Mouse (Mus musculus) frontal cortex, postnatal 10 days (tissue): ENCODE data around the gene Rgma.

Source experiments
- DNase-seq, 2 experiments: peaks; one replicate each; pipeline ENCODE4 v3.0.0; 2022; ENCODE audit warnings: low spot score in 2 of 2, mixed read lengths in 1 of 2

Gene Rgma

DNA sequence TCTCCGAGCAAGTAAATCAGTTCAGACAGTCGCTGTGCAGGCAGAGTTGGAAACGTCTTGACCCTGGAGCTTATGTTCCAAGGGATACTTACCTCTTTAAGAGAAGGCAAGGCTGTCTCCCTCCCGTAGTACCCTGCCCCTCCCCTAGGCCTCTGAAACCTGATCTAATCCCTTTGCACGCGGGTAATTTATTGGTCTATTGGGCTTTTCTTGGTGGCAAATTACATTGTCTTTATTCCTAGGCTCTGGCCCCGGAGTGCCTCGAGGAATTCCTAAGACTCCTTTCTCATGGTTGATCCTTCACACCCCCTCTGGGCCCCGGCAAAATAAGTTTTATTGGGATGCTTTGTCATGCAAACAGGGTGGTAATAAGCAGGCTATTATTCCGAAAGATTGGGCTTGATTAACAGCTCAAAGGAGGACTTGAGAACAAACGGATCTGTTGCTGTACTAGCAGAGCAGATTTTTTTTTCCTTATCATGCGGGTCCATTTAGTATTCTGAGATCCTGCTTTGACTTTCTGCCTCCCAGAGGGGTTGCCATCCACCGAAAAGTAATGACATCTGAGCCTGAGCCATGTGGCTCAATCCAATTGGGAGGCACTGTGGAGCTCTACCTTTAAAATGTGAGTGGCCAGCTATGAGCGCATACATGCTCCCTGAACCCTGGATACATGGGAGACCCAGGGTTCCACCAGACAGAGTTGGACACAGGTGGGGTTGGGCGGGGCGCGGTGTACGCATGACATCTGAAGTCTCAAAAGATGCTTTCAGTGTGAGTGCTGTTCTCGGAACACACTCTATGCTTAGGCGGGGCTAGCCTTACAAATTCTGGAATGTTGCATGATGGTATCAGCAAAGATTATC, 25.0 kb downstream of the Rgma start:
- DNase-seq = no peak

DNA sequence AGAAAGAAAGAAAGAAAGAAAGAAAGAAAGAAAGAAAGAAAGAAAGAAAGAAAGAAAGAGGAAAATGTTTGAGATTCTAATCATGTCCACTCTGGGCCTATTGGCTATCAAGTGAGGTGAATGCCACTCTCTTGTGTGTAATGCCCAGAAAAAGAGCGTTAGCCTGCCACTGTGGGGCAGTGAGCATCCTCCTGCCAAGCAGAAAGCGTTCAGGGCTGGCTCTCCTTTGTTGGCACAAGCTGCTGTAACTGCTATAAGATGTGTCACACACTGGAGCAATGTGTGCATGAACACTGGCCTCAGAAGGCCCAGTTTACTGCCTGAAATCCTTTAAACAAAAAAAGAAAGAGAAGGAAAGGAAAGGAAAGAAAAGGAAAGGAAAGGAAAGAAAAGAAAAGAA, 26.8 kb downstream of the Rgma start:
- no peak for DNase-seq

DNA sequence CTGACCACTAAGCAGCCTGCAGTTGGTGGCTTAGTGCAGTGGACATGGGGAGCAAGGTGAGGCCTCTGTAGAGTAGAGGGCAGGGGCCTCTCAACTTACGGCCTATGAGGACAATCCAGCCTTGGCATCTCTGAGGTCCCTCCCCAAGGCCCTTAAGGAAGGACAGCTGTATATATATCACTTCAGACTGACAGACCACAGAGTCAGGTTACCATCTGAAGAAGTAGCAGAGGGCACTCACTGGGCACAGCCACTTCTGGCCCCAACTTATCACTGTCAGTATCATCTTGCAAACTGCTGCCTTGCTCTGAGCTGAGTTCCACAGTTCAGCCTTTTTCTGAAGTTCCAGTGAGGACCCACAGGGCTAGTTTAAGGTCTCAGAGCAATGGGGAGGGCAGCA, 27.4 kb downstream of the Rgma start:
- no peak for DNase-seq

DNA sequence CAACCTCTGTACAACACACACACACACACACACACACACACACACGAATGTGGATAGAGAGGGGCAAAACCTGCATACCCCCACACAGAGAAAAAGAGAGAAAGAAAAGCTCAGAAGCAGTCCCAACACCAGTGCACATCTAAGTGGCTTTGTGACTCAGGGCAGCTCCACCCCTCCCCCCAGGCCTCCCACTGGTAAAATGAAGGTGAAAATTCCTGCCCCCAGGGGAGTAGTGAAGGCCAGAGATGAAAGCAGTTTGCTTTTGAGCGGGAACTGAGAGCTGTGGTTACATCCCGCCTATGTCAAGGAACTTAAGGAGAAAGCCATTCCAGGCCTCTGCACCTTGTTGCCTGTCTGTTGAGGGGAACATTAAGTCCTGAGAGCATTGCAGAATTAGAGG, 28.2 kb downstream of the Rgma start:
- DNase-seq = no peak

DNA sequence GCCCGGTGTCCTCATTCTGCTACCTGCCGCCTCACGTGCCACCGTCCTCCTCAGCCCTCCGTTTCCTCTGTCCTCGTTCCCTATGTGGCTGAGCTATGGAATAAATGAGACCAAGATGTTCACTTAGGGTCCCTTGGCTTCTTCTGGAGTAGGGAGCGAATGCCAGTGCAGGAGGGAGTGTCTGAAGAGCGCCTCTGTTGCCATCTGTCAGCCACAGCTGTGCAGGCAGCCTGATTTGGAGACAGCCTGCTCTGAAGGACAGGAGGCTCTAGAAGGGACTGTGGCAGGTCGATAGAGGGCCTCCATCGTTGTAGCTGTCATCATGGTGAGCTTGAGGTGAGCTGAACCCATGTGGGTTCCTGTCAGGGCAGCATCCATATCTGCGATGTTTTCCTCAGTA, 30.2 kb downstream of the Rgma start:
- DNase-seq = no peak

DNA sequence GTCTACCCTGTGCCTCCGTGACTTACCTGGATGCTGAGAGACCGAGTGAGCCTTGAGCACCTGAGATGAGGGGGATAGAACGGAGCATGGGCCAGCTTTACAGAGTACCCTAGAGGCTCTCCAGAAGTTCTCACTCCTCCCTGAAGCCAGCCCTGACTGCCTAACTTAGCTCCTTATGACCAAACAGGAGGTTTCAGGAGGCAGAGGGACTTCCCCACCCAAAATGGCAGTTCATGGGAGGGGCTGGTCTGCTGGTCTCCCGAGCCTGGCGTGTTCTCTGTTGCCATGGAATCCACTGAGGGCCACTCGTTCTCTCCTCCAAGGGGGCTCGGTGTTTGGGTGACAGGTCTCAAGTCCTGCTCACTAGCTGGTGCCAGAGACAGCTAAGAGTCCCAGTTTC, 36.2 kb downstream of the Rgma start:
- DNase-seq = no peak

DNA sequence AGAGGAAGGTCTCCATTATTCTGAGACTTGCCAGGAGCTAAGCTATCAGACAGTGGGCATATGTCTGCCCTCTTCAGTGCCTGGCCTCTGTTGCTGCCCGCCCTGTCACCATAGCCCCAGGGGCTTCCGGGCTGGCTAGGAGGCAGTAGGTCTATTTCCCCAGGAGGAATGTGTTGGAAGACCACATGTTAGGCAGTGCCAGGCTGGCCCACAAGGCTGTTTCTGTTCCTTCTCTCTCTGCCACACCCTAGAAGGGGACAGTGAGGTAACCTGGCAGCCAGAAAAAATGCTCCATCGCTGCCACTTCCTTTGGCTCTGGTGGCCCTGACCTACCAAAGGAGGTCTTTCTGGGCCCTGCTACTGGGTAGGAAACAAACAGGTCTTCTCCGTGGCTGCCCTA, 36.7 kb downstream of the Rgma start:
- DNase-seq = no peak

DNA sequence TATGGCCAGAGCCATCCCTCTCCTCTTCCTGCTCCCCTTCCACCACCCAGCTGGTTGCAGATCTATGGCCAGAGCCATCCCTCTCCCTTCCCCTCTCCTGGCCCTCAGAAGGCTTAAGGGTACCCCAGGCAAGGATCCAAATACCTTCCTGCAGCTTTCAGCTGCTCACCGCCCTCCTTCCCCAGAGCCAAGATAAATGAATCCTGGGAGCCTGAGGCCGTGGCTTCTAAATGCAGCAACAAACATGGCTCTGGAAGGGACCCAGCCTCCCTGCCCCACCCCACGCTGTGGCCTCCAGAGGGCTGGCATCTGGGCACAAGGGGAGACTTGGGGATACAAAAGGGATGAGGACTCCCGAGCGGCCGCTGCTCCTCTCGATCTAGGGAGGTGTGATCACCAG, 37.1 kb downstream of the Rgma start:
- DNase-seq = no peak

DNA sequence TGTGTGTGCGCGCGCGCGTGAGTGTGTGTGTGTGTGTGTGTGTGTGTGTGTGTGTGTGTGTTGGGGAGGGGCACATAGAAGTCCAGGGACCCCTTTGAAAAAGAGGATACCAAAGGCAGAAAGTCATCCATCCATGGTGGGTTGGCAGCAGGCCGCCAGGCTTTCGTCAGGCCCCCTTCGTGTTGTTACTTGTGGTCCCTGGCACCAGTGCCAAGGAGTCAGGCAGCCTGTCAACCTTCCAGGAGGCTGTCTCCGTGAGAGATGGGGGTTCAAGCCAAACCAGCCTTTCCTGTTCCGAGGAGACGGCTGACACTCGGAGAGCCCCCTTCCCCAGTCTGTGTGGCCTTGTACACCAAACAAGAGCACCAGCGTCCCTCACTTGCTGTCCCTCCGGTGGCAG, 38.9 kb downstream of the Rgma start:
- DNase-seq = no peak

DNA sequence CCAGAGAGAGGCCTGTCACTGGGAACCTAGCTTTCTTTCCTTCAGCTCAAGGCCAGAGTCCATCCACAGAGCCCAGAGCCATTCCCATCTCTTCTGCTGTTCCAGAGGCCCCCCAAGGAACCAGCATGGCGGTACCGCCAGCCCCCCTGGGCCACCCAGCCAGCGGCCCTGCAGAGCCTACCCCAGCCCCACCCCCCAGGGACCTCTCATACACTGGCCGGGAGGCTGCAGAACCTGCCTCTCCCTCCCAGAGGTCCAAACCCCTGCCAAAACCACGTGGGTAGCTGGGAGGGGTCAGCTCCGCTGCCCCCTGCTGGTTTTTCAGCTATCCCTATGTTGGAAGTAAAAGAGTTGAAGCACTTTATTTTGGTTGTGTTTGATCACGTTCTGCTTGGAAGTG, 44.1 kb downstream of the Rgma start:
- no peak for DNase-seq

DNA sequence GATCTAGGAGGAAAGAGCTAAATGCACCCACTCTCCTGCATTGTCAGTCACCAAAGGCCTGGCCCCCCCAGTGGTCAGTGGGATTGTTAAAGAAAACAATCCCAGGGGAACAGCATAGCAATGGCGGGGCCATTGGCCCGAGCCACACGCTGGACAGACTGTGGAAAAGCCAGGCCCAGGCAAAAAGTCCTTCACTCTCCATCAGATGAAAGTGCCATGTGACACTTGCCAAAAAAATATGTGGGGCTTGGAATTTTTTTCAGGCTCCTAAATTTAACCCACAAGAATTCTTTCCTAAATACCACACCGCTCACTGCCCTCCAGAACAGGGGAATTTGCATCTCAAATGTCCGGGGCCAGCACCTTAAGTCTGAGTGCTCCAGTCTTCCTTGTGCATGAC, 45.5 kb downstream of the Rgma start:
- DNase-seq = no peak

DNA sequence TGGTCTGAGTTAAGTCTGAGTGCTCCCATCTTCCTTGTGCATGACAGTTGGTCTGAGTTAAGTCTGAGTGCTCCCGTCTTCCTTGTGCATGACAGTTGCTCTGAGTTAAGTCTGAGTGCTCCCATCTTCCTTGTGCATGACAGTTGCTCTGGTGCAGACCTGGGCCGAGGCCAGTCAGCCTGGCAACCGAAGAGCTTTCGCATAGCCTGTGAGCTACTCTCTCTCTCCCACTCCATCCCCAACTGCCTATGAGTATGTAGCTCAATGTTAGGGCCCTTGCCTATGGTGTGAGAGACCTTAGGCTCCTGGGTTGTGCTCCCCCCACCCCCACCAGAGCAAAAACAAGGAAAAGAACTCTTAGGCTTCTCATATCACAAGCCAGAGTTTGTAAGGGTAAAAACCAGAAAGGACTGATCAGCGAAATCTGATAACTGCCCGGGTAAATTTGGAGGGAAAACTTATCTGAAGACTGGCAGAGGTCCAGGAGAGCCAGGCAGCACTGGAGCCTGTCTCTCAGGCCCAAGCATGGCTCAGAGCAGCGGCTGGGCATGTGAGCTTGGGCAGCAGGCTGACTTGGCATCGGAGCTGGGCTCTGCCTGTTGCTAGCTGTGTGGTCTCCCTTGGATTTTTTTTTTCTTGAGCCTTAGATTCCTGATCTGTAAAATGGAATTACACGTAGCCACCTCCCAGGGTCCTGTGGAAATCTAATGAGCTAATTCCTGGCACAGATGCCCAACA, 46.1 kb downstream of the Rgma start:
- DNase-seq = no peak

DNA sequence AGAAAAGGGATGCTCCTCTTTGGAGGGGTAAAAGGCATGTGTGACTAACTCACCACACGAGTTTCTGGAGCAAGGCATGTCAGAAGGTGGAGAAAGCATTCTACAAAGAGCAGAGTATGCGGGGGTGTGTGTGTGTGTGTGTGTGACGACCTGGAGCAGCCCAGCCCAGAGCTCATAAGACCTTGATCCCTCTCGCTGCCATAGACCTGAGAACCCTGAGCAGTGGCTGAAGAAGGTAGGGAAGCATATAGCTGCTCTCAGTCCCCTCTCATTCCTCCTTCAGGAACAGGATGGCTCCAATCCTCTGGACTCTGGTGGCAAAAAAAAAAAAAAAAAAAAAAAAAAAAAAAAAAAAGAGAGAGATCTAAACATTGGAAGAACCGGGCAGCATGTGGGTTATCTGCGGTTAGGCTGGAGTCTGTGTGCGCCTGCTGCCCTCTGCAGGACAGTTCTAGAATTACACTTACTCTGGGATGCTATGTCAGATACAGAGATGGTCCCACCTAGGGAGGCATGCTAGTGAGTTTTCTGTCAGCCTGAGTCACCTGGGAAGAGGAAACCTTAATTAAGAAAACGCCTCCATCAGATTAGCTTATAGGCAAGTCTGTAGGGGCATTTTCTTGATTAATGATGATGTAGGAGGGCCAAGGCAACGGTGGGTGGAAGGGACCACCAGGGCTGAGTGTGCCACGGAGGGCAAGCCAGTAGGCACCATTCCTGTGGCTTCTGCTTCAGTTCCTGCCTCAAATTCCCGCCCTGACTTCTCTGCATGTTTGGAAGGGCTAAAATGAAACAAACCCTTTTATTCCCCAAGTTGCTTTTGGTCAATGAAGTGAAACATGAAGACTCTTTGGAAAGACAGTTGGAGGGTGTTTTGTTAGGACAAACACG, 47.2 kb downstream of the Rgma start:
- peak; percentile 76 to 85 for DNase-seq

DNA sequence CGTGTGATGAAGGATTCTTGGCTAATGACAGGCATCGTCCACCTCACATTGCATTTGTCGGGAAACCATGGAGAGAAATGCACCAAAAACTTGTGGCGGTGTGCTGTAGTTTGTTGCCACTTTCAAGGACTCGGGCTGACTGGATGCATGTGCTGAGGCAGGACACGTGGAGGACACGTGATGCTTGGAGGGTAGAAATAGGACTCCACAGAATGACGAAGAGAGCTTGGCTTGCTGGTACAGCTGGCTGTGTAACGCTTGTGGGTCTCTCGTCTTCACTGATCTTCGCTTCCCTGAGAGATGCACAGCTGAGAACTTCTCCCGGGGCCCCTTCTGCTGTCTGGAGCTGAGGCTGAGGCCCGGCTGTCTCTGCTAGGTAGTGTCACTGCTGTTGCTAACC, 47.9 kb downstream of the Rgma start:
- DNase-seq = no peak

DNA sequence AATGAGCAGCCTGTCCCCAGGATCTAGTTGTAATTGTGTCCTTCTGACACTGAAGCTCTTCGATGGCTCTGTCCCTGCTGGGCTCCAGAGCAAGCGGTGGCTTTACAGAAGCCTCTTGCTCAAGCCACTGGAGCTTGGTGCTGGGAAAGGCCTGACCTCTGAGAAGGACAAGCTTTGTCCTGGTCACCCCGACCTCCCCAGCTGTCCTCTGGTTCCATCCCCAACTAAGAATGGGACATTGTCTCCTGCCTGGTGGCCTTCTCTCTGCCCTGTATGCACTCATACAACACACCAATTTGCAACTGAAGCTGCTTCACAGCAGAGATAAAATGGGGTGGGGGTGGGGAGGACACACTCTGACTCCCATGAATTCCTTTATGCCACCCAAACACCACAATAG, 48.9 kb downstream of the Rgma start:
- no peak for DNase-seq

DNA sequence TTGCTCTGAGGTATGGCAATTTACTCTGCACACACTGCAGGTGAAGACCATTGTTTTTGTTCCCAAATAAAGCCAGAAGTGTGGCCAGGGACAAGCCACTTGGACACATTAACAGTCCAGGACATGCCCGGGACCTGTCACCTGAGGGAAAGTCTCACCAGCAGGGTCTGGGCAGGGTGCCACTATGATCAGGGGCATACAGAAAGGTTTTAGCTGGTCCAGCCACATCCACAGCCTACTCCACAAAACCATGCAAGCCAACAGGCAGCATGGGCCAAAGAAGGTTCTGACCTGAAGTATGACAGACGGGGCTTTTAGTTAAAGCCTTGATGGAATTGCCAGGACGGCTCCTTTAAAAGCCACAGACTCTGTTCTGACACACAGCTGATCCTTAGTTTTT, 49.4 kb downstream of the Rgma start:
- no peak for DNase-seq

DNA sequence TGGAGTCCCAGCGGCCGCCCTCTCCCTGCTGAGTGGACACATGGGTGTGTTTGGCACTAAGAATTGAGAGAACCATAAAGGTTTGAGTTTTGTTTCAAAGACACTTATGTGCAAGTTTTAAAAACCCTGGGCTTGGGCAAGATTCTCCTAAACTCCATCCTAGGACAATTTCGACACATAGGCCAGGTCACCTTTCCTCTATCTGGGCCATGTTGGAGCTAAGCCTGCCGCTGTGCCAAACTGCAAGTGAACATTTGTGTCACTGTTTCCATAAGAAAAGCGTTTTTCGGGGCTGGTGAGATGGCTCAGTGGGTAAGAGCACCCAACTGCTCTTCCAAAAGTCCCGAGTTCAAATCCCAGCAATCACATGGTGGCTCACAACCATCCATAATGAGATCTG, 50.1 kb downstream of the Rgma start:
- DNase-seq = no peak

DNA sequence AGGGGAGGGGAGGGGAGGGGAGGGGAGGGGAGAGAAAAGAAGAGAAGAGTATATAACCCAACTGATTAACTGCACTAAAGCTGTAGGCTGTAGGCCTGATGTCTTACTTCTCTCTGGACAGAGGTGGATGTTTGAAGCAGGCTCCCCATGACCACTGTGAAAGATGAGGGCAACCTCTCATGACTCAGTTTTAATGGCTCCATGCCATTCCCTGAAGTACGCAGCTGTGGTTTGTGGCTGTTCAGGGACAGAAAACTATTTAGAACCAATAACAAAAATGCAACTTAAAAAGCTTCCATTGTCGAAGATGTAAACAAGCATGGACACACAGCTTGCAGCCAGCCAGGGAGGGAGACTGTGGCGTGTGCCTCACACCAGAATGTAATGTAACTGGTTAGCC, 50.9 kb downstream of the Rgma start:
- no peak for DNase-seq

DNA sequence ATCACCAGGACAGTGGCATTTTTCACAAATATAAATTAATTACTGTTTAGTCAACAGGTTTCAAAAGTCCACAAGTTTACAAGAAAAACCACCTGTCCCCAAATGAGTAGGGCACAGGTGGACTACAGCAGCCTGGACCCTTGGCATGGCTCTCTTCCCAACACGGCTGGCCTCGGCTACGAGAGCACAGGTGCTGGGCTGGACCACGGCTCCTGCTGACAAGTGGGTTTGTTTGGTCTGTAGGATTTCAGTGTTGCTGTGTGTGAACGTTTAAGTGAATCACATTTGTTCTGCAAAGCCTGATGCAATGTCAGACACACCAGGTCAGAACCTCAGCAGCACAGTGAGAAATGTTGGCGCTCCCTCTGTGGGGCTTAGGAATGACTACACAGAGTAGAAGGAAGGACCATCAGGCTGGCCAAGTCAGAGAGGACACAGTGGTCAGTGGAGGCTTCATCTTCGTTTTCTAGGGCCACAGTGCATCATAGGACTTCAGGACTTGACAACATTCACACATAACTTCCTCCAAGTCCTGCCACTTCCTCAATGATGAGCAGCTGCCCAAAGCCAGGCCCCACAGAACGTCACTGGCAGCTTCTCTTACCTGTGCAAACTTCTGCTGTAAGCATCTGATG, 51.6 kb downstream of the Rgma start:
- DNase-seq = no peak

DNA sequence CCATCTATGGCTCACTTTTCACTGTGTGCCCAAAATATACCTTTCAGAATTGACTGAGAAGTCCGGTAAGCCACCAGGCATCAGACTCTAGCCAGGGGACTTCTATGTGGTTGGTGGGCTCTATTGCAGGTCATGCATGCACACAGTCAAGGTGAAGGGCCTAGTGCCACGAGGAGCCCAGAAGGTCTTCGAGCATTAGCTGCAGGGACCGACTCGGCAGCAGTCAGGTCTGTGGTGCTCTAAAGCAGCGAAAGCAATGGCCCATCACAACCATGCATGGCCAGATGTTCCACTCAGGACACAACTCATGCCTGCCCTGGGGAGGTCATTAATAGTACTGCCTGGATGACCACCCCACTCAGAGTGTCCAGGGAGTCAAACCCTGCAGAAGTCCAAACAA, 52.5 kb downstream of the Rgma start:
- DNase-seq = no peak

DNA sequence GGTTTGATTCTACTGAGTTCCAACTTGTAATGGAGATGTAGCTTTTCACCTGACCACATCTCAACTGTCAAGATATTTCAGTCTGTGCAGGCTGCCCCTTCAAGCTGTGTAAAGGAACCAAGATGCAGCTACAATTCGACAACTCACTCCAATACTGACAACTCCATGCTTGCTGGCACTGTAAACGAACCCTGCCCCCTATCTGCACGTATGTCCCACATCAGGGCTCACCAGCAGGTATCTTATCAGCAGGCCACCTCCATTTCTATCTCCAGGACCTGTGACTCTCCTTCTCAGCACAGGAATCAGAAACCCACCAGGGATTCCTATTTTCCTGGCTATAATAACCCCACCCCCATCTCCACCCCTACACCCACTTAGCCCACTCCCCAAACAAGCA, 53.2 kb downstream of the Rgma start:
- DNase-seq = no peak
